Mouse (Mus musculus) heart, postnatal 0 days (tissue): ENCODE measurements around the gene Col26a1.

Source experiments
- CTCF ChIP-seq: IDR thresholded peaks from 2 replicates; pipeline ENCODE4 v1.5.1; 2016; ENCODE audit warnings: antibody characterized with exemption, control low read depth, low read depth
- EP300 ChIP-seq: IDR thresholded peaks from 2 replicates; pipeline ENCODE4 v1.6.1; 2016; ENCODE audit warnings: antibody characterized with exemption, low read depth

DNA sequence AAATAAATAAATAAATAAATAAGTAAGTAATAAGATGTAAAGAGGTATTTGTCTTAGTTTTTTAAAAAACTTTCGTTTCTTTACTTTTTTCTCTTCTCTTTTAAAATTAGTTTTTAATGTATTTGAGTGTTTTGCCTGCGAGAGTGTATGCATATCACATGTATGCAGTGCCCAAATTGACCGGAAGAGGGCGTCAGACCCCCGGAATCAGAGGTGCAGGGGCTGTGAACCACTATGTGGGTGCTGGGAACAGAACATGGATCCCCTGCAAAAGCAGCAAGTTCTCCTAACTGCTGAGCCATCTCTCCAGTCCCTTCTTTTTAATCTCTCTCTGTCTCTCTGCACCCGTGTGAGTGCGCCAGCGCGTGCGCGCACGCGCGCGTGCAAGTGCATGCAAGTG is 89.2 kb downstream of the Col26a1 start:
- TF ChIP-seq CTCF: no peak
- TF ChIP-seq EP300: no peak
